Mouse (Mus musculus): Measurements from ENCODE around the gene Ppp2r1b. TPM values are rescaled to one million over a fixed set of nuclear protein-coding genes. Genes with fewer than 3 reads are reported as not detected.

The Ppp2r1b gene
- total and polyA plus RNA-seq, 3 experiments: 39.6 to 66.6 (median 42.1) TPM

DNA sequence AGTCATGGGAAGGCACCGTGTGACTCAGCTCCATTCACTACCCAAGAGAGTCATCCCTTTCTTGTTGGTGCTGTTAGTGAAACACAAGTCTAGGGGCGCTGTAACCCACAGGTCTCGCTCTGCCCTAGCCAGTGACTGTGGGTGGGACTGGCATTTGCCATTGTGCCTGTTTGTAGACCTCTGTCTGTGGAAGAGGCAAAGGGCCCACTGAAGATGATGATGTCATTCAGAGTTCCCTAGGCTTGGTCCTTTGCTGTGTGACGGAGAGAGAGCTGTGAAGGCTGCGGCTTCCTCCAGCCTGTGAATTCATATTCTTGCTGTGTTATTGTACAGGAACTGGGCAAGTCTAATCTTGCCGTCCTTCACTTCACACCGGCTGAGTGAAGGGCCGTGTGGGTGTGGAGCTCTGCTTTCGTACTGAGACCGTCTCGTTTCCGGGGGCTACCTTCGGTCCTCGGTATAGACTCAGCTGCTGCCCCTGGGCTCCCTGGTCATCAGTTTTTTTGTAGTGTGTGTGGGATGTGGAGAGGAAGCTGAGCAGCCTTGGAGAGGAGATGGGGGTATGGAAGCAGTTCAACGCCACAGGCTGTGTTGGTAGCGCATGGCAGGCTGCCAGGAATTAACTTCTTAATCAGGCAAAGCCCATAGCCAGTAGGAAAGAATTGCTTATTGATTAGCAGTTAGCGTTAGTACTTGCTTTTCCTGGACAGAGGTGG, 7.7 kb downstream of the Ppp2r1b start (continued):
- TF ChIP-seq POLR2AphosphoS2 (IDR thresholded peaks at IDR 0.05; ENCODE audit: low read depth, low read length) (no peak), MXI1 (IDR thresholded peaks at IDR 0.05; ENCODE audit: low read depth, low read length) (no peak), TBP (conservative IDR thresholded peaks at IDR 0.05; ENCODE audit: low read depth, low read length) (no peak), HCFC1 (IDR thresholded peaks at IDR 0.05; ENCODE audit: low read depth, low read length) (peak; percentile 11; the same call in 1 of the 2 replicates), NRF1 (IDR thresholded peaks at IDR 0.05; ENCODE audit: low read depth, low read length) (no peak), TCF12 (IDR thresholded peaks at IDR 0.05; ENCODE audit: low read depth, low read length) (peak; percentile 64), MAFK (IDR thresholded peaks at IDR 0.05; ENCODE audit: insufficient replicate concordance, low read length) (peak; percentile 34; the same call in 1 of the 2 replicates), KAT2A (IDR thresholded peaks at IDR 0.05; ENCODE audit: insufficient replicate concordance, low read length) (no peak), NELFE (IDR thresholded peaks at IDR 0.05; ENCODE audit: low read depth, low read length) (0 out of 2 replicates have a peak, but pooled peaks have one; percentile 40), POLR2A (IDR thresholded peaks at IDR 0.05; ENCODE audit: low read depth, low read length) (peak; percentile 32; the same call in 1 of the 2 replicates), MAX (IDR thresholded peaks at IDR 0.05; ENCODE audit: low read length) (peak; percentile 32; the same call in 1 of the 2 replicates), JUN (IDR thresholded peaks at IDR 0.05; ENCODE audit: insufficient read depth, low read depth, low read length) (peak; percentile 39; the same call in 1 of the 2 replicates), BHLHE40 (IDR thresholded peaks at IDR 0.05; ENCODE audit: low read depth, low read length) (no peak), USF1 (IDR thresholded peaks at IDR 0.05; ENCODE audit: low read depth, low read length) (no peak), IRF4 (IDR thresholded peaks at IDR 0.05; ENCODE audit: low read depth, low read length) (peak; percentile 54; the same call in 1 of the 2 replicates), E2F4 (IDR thresholded peaks at IDR 0.05; ENCODE audit: insufficient replicate concordance, low read depth, low read length) (no peak)

DNA sequence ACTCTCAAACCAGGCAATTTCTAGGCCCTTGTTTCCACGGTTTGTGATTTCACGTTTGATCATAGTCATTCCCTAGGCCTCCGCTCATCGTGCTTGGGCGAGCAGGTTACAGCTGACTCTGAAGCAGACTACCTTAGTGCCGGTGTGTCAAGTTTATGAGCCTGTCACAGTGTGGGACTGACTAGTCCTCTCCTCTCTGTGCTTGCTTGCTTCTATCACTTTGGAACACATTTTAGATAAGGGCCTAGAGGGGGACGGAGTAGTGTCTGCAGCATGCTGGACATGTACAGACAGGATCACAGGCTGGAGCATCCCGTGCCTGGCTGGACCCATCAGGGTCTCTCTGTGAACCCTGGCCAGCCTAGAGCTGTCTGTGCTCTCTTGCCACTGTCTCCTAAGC, 9.3 kb downstream of the Ppp2r1b start:
- Histone ChIP-seq H3K4me2 (ENCODE audit: insufficient read depth, low read depth, poor library complexity, severe bottlenecking) (0 out of 2 replicates have a peak overlapping the region, but pooled peaks have one; percentile 12), H3K4me1 (ENCODE audit: control insufficient read depth in 1 of 2, insufficient read depth in 2 of 2) (peaks cover 21 to 31% of the 10 kb centered on the region in 2 experiments), H3K27me3 (replicated peaks) (no peaks in the 10 kb centered on the region), H3K9me3 (replicated peaks; ENCODE audit: low read length) (no peaks in the 10 kb centered on the region), H3K79me2 (replicated peaks; ENCODE audit: control insufficient read depth, extremely low read depth, insufficient read depth, poor library complexity, severe bottlenecking) (peaks cover 18% of the 10 kb centered on the region), H3K27ac (ENCODE audit: insufficient read depth, low read depth) (peak overlapping the region; percentile 84), H3K4me3 (replicated peaks in 1 of 3; ENCODE audit: low read depth in 2 of 3, low read length in 2 of 3, poor library complexity in 1 of 3) (no peak overlapping the region), H3K36me3 (replicated peaks in 1 of 2; ENCODE audit: control insufficient read depth in 1 of 2, insufficient read depth in 1 of 2, low read length in 1 of 2) (peaks cover 3 to 7% of the 10 kb centered on the region in 2 experiments), H3K9ac (ENCODE audit: insufficient read depth, low read depth) (0 out of 2 replicates have a peak overlapping the region, but pooled peaks have one; percentile 23)
- dilution Hi-C loops (cut with MboI; ENCODE audit: extremely low pct_ligation_motif_present, extremely low pct_unique_long_range_greater_than_20kb, low sequenced_read_pairs) (no loop called here), in situ Hi-C loops (cut with MboI; ENCODE audit: low pct_ligation_motif_present, low pct_unique_long_range_greater_than_20kb, low sequenced_read_pairs) (loop anchor here (5.0 kb wide), 1 partner anchor 153 kb away; the partner anchor contains the start of gene Sik2)
- no peak for TF ChIP-seq RCOR1 (conservative IDR thresholded peaks at IDR 0.05; ENCODE audit: low read depth, low read length)
- DNase-seq (ENCODE audit: extremely low read depth): no peak
